Comparison of ENCODE assay signal across 8 mouse cellular contexts in the genomic region with DNA sequence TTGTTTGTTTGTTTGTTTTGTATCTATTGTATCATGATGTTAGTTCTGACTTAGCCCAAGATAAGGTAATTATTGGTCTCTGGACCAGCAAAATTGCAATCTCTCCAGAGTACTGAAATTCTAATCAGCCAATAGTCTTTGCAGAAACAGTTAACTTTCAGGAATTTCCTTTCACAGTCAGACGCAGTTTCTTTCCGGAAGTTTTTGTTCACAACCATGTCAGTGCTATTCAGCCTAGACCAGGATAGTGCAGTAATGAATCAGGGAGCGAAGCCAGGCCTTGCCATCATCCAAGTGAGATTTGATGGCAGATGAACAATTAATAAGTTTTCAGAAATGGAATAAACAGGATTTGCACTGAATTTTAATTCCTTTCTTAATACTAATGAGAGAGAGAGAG. TPM values are rescaled to one million over a fixed set of nuclear protein-coding genes. Genes with fewer than 3 reads are reported as not detected.
DNase-seq lines count a peak whose midpoint lies in the region; ATAC-seq lines count a peak whose summit lies in the region.

No protein-coding gene starts in this region.

- peak overlapping the region; percentile 98 for H3K27ac ChIP-seq in liver, embryonic 15.5 days (replicated peaks)

- intact Hi-C loops in heart, postnatal 10 days (cut with DNase I) = loop anchor here (5.0 to 10.0 kb wide), 3 partner anchors 100 to 257 kb away; no protein-coding TSS in a partner anchor

- DNase-seq in cerebellum, adult 9-10 months = peak; percentile 14
- DNase-seq in cerebellum, postnatal 36 days = no peak
- peak; percentile 47 for DNase-seq in Muller cell, postnatal 12 days (ENCODE audit: inconsistent ontology term)
- DNase-seq in heart, postnatal 10 days = peak; percentile 20 to 27
- DNase-seq in spleen, adult 12 weeks (ENCODE audit: low spot score) = no peak
- DNase-seq in adrenal gland, postnatal 4 days (ENCODE audit: low spot score in 2 of 2) = no peak
- no peak for DNase-seq in right cerebral cortex, adult 2 months (ENCODE audit: low spot score in 2 of 2)

- peak overlapping the region; percentile 69 for H3K4me2 ChIP-seq in liver, embryonic 15.5 days

- peak overlapping the region; percentile 93 for H3K9ac ChIP-seq in liver, embryonic 15.5 days

- H3K4me3 ChIP-seq in liver, embryonic 15.5 days (replicated peaks) = peak overlapping the region; percentile 79

- WGBS in liver, embryonic 15.5 days (ENCODE audit: insufficient replicate concordance) = 30% methylated on average over 3 of the region's 3 CpGs

- no peaks in the 10 kb centered on the region for H3K27me3 ChIP-seq in liver, embryonic 15.5 days

- H3K4me1 ChIP-seq in liver, embryonic 15.5 days (replicated peaks) = peaks cover 18% of the 10 kb centered on the region

- no peak for ATAC-seq in liver, embryonic 15.5 days (ENCODE audit: insufficient read depth)

- H3K36me3 ChIP-seq in liver, embryonic 15.5 days (replicated peaks) = peaks cover 15% of the 10 kb centered on the region

- no peaks in the 10 kb centered on the region for H3K9me3 ChIP-seq in liver, embryonic 15.5 days (replicated peaks)

RNA-seq across cellular contexts. Expression of a gene that starts 0.7 kb away (rescaled TPM):
- 10 to 100 TPM; 65.8 to 72.5 TPM for total RNA-seq in heart, postnatal 10 days (2021)
- 72.6 and 74.8 TPM in 2 replicates for polyA plus RNA-seq in liver, embryonic 15.5 days (2015; fragmentation: Nextera tagmentation; extraction: Ambion mirVana)
- 10 to 100 TPM; 85.8 to 88.8 TPM for total RNA-seq in adrenal gland, postnatal 4 days (2021)

RNA-seq across cellular contexts. Expression of a gene that starts 40.0 kb away (rescaled TPM):
- 1 to 10 TPM; 1.7 TPM for total RNA-seq in heart, postnatal 10 days (2021)
- 0.93 and 1.0 TPM in 2 replicates for polyA plus RNA-seq in liver, embryonic 15.5 days (2015; fragmentation: Nextera tagmentation; extraction: Ambion mirVana)
- total RNA-seq in adrenal gland, postnatal 4 days (2021) = 1 to 10 TPM; 3.5 to 3.7 TPM

RNA-seq across cellular contexts. Expression of a gene that starts 44.4 kb away (rescaled TPM):
- under 1 TPM in 1 of 2 experiments, not detected in 1; 0.29 TPM for total RNA-seq in heart, postnatal 10 days (2021)
- 0.14 TPM in 1 of 2 replicates, not detected in the other for polyA plus RNA-seq in liver, embryonic 15.5 days (2015; fragmentation: Nextera tagmentation; extraction: Ambion mirVana)
- under 1 TPM in 1 of 2 experiments, not detected in 1; 0.31 TPM for total RNA-seq in adrenal gland, postnatal 4 days (2021)

Comparison
In these comparisons a context has a peak if more than half of its experiments do, and no peak if none do; other contexts are left out.
1. DNase-seq: peak in cerebellum, adult 9-10 months (single experiment), Muller cell, postnatal 12 days (single experiment) and heart, postnatal 10 days (2 of 2); none in cerebellum, postnatal 36 days (0 of 2), spleen, adult 12 weeks (single experiment), adrenal gland, postnatal 4 days (0 of 2) and right cerebral cortex, adult 2 months (0 of 2).